Mouse (Mus musculus) stomach, postnatal 0 days (tissue): ENCODE results near the gene Fam19a2.

ENCODE experiments used
- CTCF ChIP-seq: IDR thresholded peaks from 2 replicates; pipeline ENCODE4 v1.5.1; 2016; ENCODE audit warnings: antibody characterized with exemption, low read depth, mild to moderate bottlenecking, moderate library complexity
- EP300 ChIP-seq: optimal IDR thresholded peaks from 2 replicates; pipeline ENCODE3; 2016; ENCODE audit warnings: antibody characterized with exemption

DNA sequence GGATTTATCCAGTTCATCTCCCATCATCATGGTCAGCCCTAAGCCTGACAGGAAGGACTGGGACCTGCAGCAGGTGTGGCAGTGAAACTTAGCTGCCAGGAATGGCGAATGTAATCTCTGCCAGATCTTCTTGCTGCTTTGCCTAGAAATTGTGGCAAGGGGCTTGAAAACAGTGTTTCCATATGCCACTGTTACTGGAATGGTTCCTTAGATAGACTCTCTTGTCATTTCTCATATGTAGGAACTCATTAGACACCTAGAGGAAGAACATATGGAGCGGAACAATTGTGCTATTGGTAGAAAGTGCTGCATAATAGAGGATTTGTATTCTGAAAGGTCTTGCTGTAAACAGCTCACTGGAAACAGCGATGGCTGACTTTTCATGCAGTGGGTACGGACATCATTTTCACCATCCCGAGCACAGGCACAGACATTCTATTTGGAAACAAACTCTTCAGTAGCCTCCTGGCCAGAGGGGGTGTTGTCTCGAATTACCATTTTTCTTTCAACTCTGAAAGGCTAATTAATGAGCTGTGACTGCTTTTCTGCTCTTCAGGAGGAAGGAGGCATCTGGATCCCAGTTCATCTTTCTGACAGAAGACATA lies 488.0 kb downstream of the Fam19a2 start:
- no peak for TF ChIP-seq EP300
- no peak for TF ChIP-seq CTCF
